Mouse (Mus musculus) erythroid progenitor cell, adult 5-6 weeks (primary cell): Measurements from ENCODE around the gene Fcrla. TPM values are rescaled to one million over a fixed set of nuclear protein-coding genes. Genes with fewer than 3 reads are reported as not detected.
"Not testable (repeated sequence)": the region's sequence is repeated elsewhere in the genome, so short reads cannot be mapped to it uniquely, and the experiment has no call there.

Source experiments
- ATAC-seq: replicated peaks from 2 replicates; pipeline ENCODE4 v1.8.0; 2016; ENCODE audit warnings: moderate number of reproducible peaks, mild to moderate bottlenecking, moderate TSS enrichment, inconsistent platforms; ENCODE audit not compliant: poor library complexity, low FRiP score, severe bottlenecking
- total RNA-seq, 2 experiments: library from RNA; stranded (forward) in 1 of 2; stranded (reverse) in 1 of 2; fragments of 150-400 nt in 1 of 2; fragments of 186-747, 209-891 nt in 1 of 2; gene quantifications; 2 replicates each; pipeline versions ENCODE4 v1.2.3 to v1.2.4; 2015 to 2017; ENCODE audit warnings: low replicate concordance in 2 of 2

Gene Fcrla
- total RNA-seq (2015; ENCODE audit: low replicate concordance), result 51.9 and 53.7 TPM in 2 replicates
- 27.0 and 28.4 TPM in 2 replicates for total RNA-seq (2017; ENCODE audit: low replicate concordance)

DNA sequence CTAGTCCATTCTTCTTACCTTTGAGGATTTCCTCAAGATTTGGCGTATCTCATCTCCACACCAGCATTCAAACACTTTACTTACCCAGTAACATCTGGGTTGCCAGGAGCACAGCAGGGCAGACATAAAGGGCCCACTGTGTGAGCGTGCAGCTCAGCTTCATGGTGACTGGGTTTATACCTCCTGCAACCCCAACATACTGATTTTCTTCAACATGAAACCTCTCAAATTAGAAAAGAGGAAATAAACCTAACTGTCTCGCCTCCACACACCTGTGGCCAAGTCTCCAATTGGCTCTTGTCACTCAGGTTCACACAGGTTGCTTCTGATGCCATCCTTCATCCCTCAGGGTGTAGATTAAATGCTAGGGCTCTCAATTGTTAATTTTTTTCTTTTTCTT lies at the start of gene Fcrla:
Gene Fcrla (minus strand): TSS at position 206 of the 400 bp plus-strand sequence.
- ATAC-seq, result no peak

DNA sequence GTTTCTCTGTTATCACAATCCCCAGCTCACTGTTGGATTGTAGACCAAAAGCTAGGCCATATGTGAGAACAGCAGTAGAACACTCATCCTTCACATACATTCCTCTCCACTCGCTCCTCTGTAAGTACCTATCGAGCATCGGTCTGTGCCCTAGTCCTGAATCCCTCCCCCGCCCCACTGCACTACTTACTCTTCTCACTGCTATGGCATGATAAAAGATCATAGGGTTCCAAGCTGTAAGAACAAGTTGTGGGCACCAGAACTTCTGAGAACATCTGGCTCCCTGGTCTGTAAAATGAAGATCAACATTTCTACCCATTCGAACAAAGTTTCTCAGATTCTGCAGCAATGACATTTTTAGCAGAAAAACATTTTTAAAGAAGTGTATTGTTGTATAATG lies 49.1 kb upstream of the Fcrla start, which contains the start of gene Fcgr2b:
Gene Fcgr2b (minus strand): TSS at position 101 of the 400 bp plus-strand sequence.
- ATAC-seq, result no peak

GRCm38 (mm10) chr1:170975751-170976161 lies 48.4 kb upstream of the Fcrla start:
- no peak for ATAC-seq

GRCm38 (mm10) chr1:170975350-170975749 lies 48.0 kb upstream of the Fcrla start:
- ATAC-seq, result not testable (repeated sequence)

GRCm38 (mm10) chr1:170974736-170975135 lies 47.4 kb upstream of the Fcrla start:
- ATAC-seq, result no peak

- no peak for ATAC-seq
These were observed 46.8 kb upstream of the Fcrla start for GRCm38 (mm10) chr1:170974171-170974570.

- ATAC-seq, result no peak
These were observed 45.6 kb upstream of the Fcrla start for GRCm38 (mm10) chr1:170972936-170973335.

DNA sequence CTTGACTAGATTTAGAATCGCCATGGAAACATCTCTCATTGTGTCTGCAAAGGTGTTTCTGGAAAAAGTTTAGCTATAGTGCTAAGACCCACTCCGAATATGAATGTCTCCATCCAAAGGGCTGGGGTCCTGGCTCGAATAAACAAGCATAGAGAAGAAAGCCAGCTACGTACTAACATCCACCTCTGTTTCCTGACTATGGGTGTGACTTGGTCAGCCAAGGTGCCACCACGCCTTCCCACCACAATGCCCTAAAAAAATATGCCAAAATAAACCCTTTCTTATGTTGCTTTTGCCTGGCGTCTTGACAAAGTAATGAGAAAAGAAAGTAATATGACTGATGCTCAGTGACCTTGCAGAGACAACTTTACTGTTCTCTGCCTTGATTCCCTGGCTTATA lies 45.1 kb upstream of the Fcrla start:
- no peak for ATAC-seq

DNA sequence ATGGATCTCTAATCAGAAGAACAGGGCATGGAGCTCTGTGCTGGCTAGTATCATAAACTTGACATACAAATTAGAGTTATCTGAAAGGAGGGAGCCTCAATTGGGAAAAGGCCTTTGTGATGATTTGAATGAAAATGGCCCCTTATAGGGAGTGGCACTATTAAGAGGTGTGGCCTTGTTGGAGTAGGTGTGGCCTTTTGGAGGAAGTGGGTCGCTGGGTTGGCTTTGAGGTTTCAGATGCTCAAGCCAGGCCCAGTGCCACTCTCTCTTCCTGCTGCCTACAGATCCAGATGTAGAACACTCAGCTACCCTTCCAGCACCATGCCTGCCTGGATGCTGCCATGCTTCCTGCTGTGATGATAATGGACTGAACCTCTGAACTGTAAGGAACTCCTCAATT lies 41.2 kb upstream of the Fcrla start:
- no peak for ATAC-seq

GRCm38 (mm10) chr1:170967581-170967980 lies 40.2 kb upstream of the Fcrla start:
- no peak for ATAC-seq

DNA sequence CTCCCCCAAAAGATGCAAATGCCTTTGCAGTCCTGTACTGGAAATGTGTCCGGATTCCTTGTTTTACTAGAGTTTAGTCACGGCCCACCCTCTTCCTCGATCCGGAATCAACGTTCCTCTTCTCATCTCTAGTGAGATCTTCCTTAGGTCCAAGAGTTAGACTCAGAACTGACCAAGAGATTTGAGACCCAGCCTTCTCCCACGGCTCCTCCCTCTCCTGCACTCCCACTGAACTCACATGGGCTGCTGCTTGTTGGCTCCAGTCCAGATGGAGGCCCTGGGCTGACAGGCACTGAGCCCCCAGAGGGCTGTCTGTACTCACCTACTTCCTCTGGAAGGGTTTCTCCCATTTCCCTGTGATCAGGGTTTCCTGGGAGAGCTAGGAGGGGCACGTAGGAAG lies 35.7 kb upstream of the Fcrla start:
- no peak for ATAC-seq

DNA sequence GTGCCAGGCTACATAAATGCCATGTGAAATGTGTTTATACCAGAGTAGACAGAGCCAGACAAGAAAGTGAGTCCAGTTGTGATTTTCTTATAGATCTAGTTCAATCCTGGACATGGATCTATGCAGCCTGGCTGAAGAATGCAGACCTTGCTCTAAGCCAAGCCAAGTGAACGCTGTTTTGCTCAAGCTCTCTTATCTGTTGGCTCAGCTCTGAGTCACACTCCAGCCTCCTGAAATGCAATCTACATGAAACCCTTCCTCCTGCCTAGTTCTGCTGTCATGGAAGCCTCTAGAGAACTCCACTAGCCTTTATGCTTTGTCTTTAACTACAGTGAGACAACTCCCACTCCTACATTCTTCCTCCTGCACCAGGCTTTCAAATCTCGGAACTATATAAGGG lies 34.9 kb upstream of the Fcrla start:
- ATAC-seq, result no peak

GRCm38 (mm10) chr1:170961101-170961500 lies 33.7 kb upstream of the Fcrla start:
- no peak for ATAC-seq

DNA sequence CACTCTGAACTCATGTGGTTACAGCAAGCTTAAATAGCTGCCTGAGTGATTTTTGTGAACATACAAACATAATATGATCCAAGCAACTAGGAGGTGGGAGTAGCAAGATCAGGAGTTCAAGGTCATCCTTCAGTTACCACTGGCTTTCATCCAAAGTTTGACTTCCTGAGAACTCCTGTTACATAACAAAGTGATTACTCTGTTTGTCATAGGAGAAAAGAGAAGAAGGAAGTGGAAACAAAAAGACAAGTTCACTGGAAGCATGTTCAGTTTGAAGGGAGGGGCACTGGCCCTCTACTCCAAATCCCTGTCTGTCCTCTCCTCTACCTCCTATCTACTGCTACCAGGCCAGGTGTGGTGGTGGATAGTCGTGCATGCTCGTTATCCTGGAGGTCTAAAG lies 32.4 kb upstream of the Fcrla start:
- no peak for ATAC-seq

DNA sequence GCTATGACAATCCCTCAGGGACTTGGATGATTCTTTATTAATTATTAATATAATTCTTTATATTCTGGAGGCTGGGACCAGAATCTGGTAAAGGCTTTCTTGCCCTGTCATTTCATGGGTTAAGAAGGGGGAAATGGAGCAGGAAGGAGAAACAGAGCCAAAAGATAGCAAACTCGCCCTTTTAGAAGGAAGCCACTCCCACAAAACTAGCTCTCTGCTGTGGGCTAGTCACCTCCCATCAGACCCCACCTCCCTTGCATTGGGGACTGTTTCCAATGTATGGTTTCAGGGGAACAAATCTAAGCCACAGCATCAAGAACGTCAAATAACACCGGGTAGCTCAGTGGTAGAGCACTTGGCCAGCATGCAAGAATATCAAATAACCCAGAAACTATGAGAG lies 30.8 kb upstream of the Fcrla start:
- no peak for ATAC-seq

- no peak for ATAC-seq
These were observed 25.8 kb upstream of the Fcrla start for GRCm38 (mm10) chr1:170953192-170953591.

- ATAC-seq, result no peak
These were observed 23.4 kb upstream of the Fcrla start for GRCm38 (mm10) chr1:170950772-170951171.

- ATAC-seq, result not testable (repeated sequence)
These were observed 17.5 kb upstream of the Fcrla start for GRCm38 (mm10) chr1:170944908-170945307.

- ATAC-seq, result not testable (repeated sequence)
These were observed 16.8 kb upstream of the Fcrla start for GRCm38 (mm10) chr1:170944151-170944550.

- no peak for ATAC-seq
These were observed 11.9 kb upstream of the Fcrla start for GRCm38 (mm10) chr1:170939255-170939654.

DNA sequence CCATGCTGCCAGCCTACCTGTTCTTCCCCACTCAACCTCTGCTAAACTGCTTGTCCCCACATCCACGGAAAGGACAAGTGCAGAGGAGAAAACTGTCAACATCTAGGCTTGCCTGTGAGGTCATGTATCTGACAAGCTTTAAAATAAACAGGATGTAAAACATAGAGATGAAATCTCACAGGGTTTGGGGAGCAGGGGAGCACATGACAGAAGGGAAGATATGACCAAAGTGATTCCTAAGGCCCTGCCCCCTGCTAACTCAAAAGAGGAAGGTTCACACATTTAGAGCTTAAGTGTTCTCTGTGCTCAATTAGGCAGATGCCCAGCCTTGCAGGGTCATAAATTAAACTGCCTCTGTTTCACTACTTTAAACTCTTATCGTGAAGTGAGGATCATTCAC lies 7.0 kb upstream of the Fcrla start:
- ATAC-seq, result no peak

GRCm38 (mm10) chr1:170933940-170934339 lies 6.6 kb upstream of the Fcrla start:
- no peak for ATAC-seq
